Mouse (Mus musculus) forelimb bud, embryonic 11.5 days (tissue): ENCODE data around the gene Nckap5.
A peak's percentile ranks its signal among the peaks of the same experiment; 100 is the strongest.

Source experiments
- DNase-seq: peaks from one replicate; pipeline ENCODE4 v3.0.0-alpha.2; 2012; ENCODE audit warnings: low read depth, low spot score

Nckap5 gene

GRCm38 (mm10) chr1:126366736-126367135, 463.9 kb downstream of the Nckap5 start:
- no peak for DNase-seq

GRCm38 (mm10) chr1:126364556-126364955, 466.0 kb downstream of the Nckap5 start:
- DNase-seq = no peak

- no peak for DNase-seq
Observed at GRCm38 (mm10) chr1:126360531-126361220, 469.9 kb downstream of the Nckap5 start.

GRCm38 (mm10) chr1:126360111-126360510, 470.5 kb downstream of the Nckap5 start:
- no peak for DNase-seq

- no peak for DNase-seq
Observed at GRCm38 (mm10) chr1:126341806-126342205, 488.8 kb downstream of the Nckap5 start.

GRCm38 (mm10) chr1:126339250-126339649, 491.3 kb downstream of the Nckap5 start:
- DNase-seq = no peak

- no peak for DNase-seq
Observed at GRCm38 (mm10) chr1:126334202-126334601, 496.4 kb downstream of the Nckap5 start.

GRCm38 (mm10) chr1:126332026-126332425, 498.6 kb downstream of the Nckap5 start:
- DNase-seq = no peak

- no peak for DNase-seq
Observed at GRCm38 (mm10) chr1:126320696-126321095, 509.9 kb downstream of the Nckap5 start.

GRCm38 (mm10) chr1:126317874-126318607, 512.6 kb downstream of the Nckap5 start:
- no peak for DNase-seq

GRCm38 (mm10) chr1:126317345-126317744, 513.3 kb downstream of the Nckap5 start:
- DNase-seq = no peak

- DNase-seq = peak; percentile 65
Observed at GRCm38 (mm10) chr1:126316866-126317265, 513.7 kb downstream of the Nckap5 start.

GRCm38 (mm10) chr1:126301129-126301528, 529.5 kb downstream of the Nckap5 start:
- DNase-seq = no peak

- no peak for DNase-seq
Observed at GRCm38 (mm10) chr1:126264931-126265330, 565.7 kb downstream of the Nckap5 start.

GRCm38 (mm10) chr1:126254364-126254763, 576.2 kb downstream of the Nckap5 start:
- no peak for DNase-seq

- no peak for DNase-seq
Observed at GRCm38 (mm10) chr1:126253934-126254333, 576.7 kb downstream of the Nckap5 start.

- no peak for DNase-seq
Observed at GRCm38 (mm10) chr1:126233196-126233595, 597.4 kb downstream of the Nckap5 start.

GRCm38 (mm10) chr1:126231199-126231598, 599.4 kb downstream of the Nckap5 start:
- no peak for DNase-seq

GRCm38 (mm10) chr1:126210212-126210611, 620.4 kb downstream of the Nckap5 start:
- DNase-seq = no peak

GRCm38 (mm10) chr1:126209743-126210142, 620.9 kb downstream of the Nckap5 start:
- DNase-seq = no peak

- DNase-seq = no peak
Observed at GRCm38 (mm10) chr1:126209131-126209530, 621.5 kb downstream of the Nckap5 start.

- DNase-seq = no peak
Observed at GRCm38 (mm10) chr1:126196937-126197336, 633.7 kb downstream of the Nckap5 start.

- no peak for DNase-seq
Observed at GRCm38 (mm10) chr1:126190353-126190752, 640.2 kb downstream of the Nckap5 start.
